Mouse (Mus musculus) G1E (cell line): Measurements from ENCODE around the gene Gm45837.

Source experiments
- CTCF ChIP-seq: IDR thresholded peaks from 2 replicates; pipeline ENCODE4 v1.5.1; 2012; ENCODE audit warnings: low read depth, low read length, inconsistent platforms, mixed read lengths
- GATA1 ChIP-seq: IDR thresholded peaks from 2 replicates; pipeline ENCODE4 v1.6.1; 2012; ENCODE audit warnings: borderline replicate concordance, low read length, inconsistent platforms, mixed read lengths
- POLR2AphosphoS5 ChIP-seq: IDR thresholded peaks from 2 replicates; pipeline ENCODE4 v1.6.1; 2012; ENCODE audit warnings: low read depth, low read length, inconsistent platforms; ENCODE audit not compliant: insufficient replicate concordance
- TAL1 ChIP-seq: conservative IDR thresholded peaks from 2 replicates; pipeline ENCODE4 v1.6.1; 2012; ENCODE audit warnings: low read depth, low read length, inconsistent platforms, mixed read lengths

GRCm38 (mm10) chr7:101501675-101502074 is 91.0 kb downstream of the Gm45837 start:
- TF ChIP-seq GATA1 = no peak
- no peak for TF ChIP-seq CTCF
- TF ChIP-seq TAL1 = no peak
- no peak for TF ChIP-seq POLR2AphosphoS5
